Mouse (Mus musculus) heart, embryonic 14.5 days (tissue): ENCODE data around the gene Ddx6. TPM values are rescaled to one million over a fixed set of nuclear protein-coding genes. Genes with fewer than 3 reads are reported as not detected.

Experiments
- ATAC-seq: fragments of 200-750 bp; cut with Nextera tagmentation; 2 replicates; pipeline ENCODE4 v1.8.0; 2017; ENCODE audit warnings: low read depth, moderate TSS enrichment; ENCODE audit not compliant: insufficient number of reproducible peaks, insufficient read depth, low FRiP score
- H3K27ac ChIP-seq, 2 experiments: fragments of 200-500 bp in 1 of 2; fragments of 300-500 bp in 1 of 2; sonication (generic) in 1 of 2; replicated peaks in 1 of 2; 2 replicates each; pipeline ENCODE4 v1.5.1; 2012 to 2014; ENCODE audit warnings: low read depth in 2 of 2, low read length in 2 of 2, control low read depth in 1 of 2, mild to moderate bottlenecking in 1 of 2, mixed read lengths in 1 of 2; ENCODE audit not compliant: control insufficient read depth in 1 of 2, insufficient read depth in 1 of 2
- H3K27me3 ChIP-seq: fragments of 300-500 bp; sonication (generic); 2 replicates; pipeline ENCODE4 v1.6.1; 2014; ENCODE audit warnings: mild to moderate bottlenecking, low read length, control low read depth; ENCODE audit not compliant: control insufficient read depth, insufficient read depth
- H3K36me3 ChIP-seq: fragments of 300-500 bp; sonication (generic); 2 replicates; pipeline ENCODE4 v1.6.1; 2014; ENCODE audit warnings: mild to moderate bottlenecking, control low read depth, low read length, mixed read lengths; ENCODE audit not compliant: control insufficient read depth, insufficient read depth
- H3K4me1 ChIP-seq, 2 experiments: fragments of 200-500 bp in 1 of 2; fragments of 300-500 bp in 1 of 2; sonication (generic) in 1 of 2; 2 replicates each; pipeline ENCODE4 v1.6.1; 2012 to 2014; ENCODE audit warnings: low read length in 2 of 2, control low read depth in 1 of 2, mixed read lengths in 1 of 2; ENCODE audit not compliant: control insufficient read depth in 2 of 2, insufficient read depth in 2 of 2
- H3K4me2 ChIP-seq: fragments of 300-500 bp; sonication (generic); 2 replicates; pipeline ENCODE4 v1.6.1; 2014; ENCODE audit warnings: mild to moderate bottlenecking, low read length
- H3K4me3 ChIP-seq, 2 experiments: fragments of 200-500 bp in 1 of 2; fragments of 300-500 bp in 1 of 2; sonication (generic) in 1 of 2; 2 replicates each; pipeline ENCODE4 v1.5.1; 2012 to 2014; ENCODE audit warnings: low read length in 2 of 2, mild to moderate bottlenecking in 2 of 2, control low read depth in 1 of 2, low read depth in 1 of 2, moderate library complexity in 1 of 2; ENCODE audit not compliant: control insufficient read depth in 1 of 2, insufficient read depth in 1 of 2
- H3K9ac ChIP-seq: fragments of 300-500 bp; sonication (generic); 2 replicates; pipeline ENCODE4 v1.6.1; 2014; ENCODE audit warnings: mild to moderate bottlenecking, low read length
- H3K9me3 ChIP-seq: fragments of 300-500 bp; sonication (generic); 2 replicates; pipeline ENCODE4 v1.6.1; 2016; ENCODE audit warnings: low read length, control low read depth; ENCODE audit not compliant: control insufficient read depth
- WGBS: fragments of 180-500 bp; shearing (Covaris S2); extraction: QIAGEN DNeasy Blood & Tissue Kit; methylation state at CpG from one replicate; pipeline ENCODE4 v1.1.7; 2014; 5-methylcytosine and 5-hydroxymethylcytosine counted together
- polyA plus RNA-seq: library from polyadenylated mRNA; unstranded; fragments of >200 nt; fragmentation: Nextera tagmentation; extraction: Ambion mirVana; gene quantifications from 2 replicates; pipeline ENCODE4 v1.2.1, GENCODE M21; 2014

The Ddx6 gene
- polyA plus RNA-seq, 1 experiment from 2014 or later, result 14.9 TPM

- Histone ChIP-seq H3K9me3 (no peaks in the 10 kb centered on the region), H3K4me3 (no peak overlapping the region), H3K9ac (no peak overlapping the region), H3K4me2 (no peak overlapping the region), H3K27ac (no peak overlapping the region), H3K36me3 (peaks cover 31% of the 10 kb centered on the region), H3K27me3 (no peaks in the 10 kb centered on the region), H3K4me1 (0 out of 4 replicates have a peak, but pooled peaks cover 0 to 3% of the 10 kb centered on the region in 2 experiments)
- 95% methylated on average over 2 of the region's 2 CpGs for WGBS
- no peak for ATAC-seq
Measured at GRCm38 (mm10) chr9:44641616-44642015, 36.9 kb downstream of the Ddx6 start.

GRCm38 (mm10) chr9:44643103-44643502 is 38.4 kb downstream of the Ddx6 start:
- no peak overlapping the region for H3K4me2 ChIP-seq
- H3K27me3 ChIP-seq, result no peaks in the 10 kb centered on the region
- WGBS, result 92% methylated on average over 7 of the region's 7 CpGs
- ATAC-seq, result no peak
- H3K36me3 ChIP-seq, result peaks cover 16% of the 10 kb centered on the region
- 0 out of 4 replicates have a peak, but pooled peaks cover 0 to 3% of the 10 kb centered on the region in 2 experiments for H3K4me1 ChIP-seq
- no peak overlapping the region for H3K27ac ChIP-seq
- no peaks in the 10 kb centered on the region for H3K9me3 ChIP-seq
- H3K9ac ChIP-seq, result no peak overlapping the region
- no peak overlapping the region for H3K4me3 ChIP-seq

- Histone ChIP-seq H3K4me1 (0 out of 4 replicates have a peak, but pooled peaks cover 0 to 3% of the 10 kb centered on the region in 2 experiments), H3K9ac (no peak overlapping the region), H3K9me3 (no peaks in the 10 kb centered on the region), H3K4me3 (no peak overlapping the region), H3K4me2 (no peak overlapping the region), H3K36me3 (peaks cover 8% of the 10 kb centered on the region; the same call in 1 of the 2 replicates), H3K27ac (no peak overlapping the region), H3K27me3 (no peaks in the 10 kb centered on the region)
- ATAC-seq, result no peak
- WGBS, result 76% methylated on average over 2 of the region's 2 CpGs
Measured at GRCm38 (mm10) chr9:44644186-44644585, 39.5 kb downstream of the Ddx6 start.

- no peaks in the 10 kb centered on the region for H3K27me3 ChIP-seq
- H3K4me1 ChIP-seq, result 0 out of 4 replicates have a peak, but pooled peaks cover 0 to 3% of the 10 kb centered on the region in 2 experiments
- H3K9ac ChIP-seq, result no peak overlapping the region
- WGBS, result 76% methylated on average over 5 of the region's 5 CpGs
- H3K27ac ChIP-seq, result no peak overlapping the region
- no peak overlapping the region for H3K4me3 ChIP-seq
- H3K36me3 ChIP-seq, result peaks cover 4% of the 10 kb centered on the region; the same call in 1 of the 2 replicates
- no peak overlapping the region for H3K4me2 ChIP-seq
- H3K9me3 ChIP-seq, result no peaks in the 10 kb centered on the region
- ATAC-seq, result no peak
Measured at GRCm38 (mm10) chr9:44645481-44645880, 40.8 kb downstream of the Ddx6 start.

GRCm38 (mm10) chr9:44645924-44646323 is 41.2 kb downstream of the Ddx6 start:
- 46% methylated on average over 15 of the region's 15 CpGs for WGBS

GRCm38 (mm10) chr9:44646366-44646765 is 41.7 kb downstream of the Ddx6 start:
- Histone ChIP-seq H3K9ac (no peak overlapping the region), H3K4me3 (no peak overlapping the region), H3K27me3 (no peaks in the 10 kb centered on the region), H3K27ac (no peak overlapping the region), H3K4me1 (0 out of 4 replicates have a peak, but pooled peaks cover 0 to 3% of the 10 kb centered on the region in 2 experiments), H3K9me3 (no peaks in the 10 kb centered on the region), H3K4me2 (no peak overlapping the region), H3K36me3 (no peaks in the 10 kb centered on the region)
- WGBS, result 74% methylated on average over 6 of the region's 6 CpGs
- no peak for ATAC-seq

More at GRCm38 (mm10) chr9:44645924-44646323, 41.2 kb downstream of the Ddx6 start:
- no peaks in the 10 kb centered on the region for H3K27me3 ChIP-seq
- H3K4me1 ChIP-seq, result 0 out of 4 replicates have a peak, but pooled peaks cover 0 to 3% of the 10 kb centered on the region in 2 experiments
- H3K4me2 ChIP-seq, result no peak overlapping the region
- no peaks in the 10 kb centered on the region for H3K9me3 ChIP-seq
- no peak overlapping the region for H3K4me3 ChIP-seq
- H3K9ac ChIP-seq, result no peak overlapping the region
- no peak for ATAC-seq
- H3K27ac ChIP-seq, result no peak overlapping the region
- H3K36me3 ChIP-seq, result no peaks in the 10 kb centered on the region

GRCm38 (mm10) chr9:44647026-44647425 is 42.3 kb downstream of the Ddx6 start:
- H3K9ac ChIP-seq, result no peak overlapping the region
- 92% methylated on average over 8 of the region's 8 CpGs for WGBS
- no peak overlapping the region for H3K4me3 ChIP-seq
- no peaks in the 10 kb centered on the region for H3K9me3 ChIP-seq
- ATAC-seq, result no peak
- H3K27ac ChIP-seq, result no peak overlapping the region
- H3K27me3 ChIP-seq, result no peaks in the 10 kb centered on the region
- no peak overlapping the region for H3K4me2 ChIP-seq
- 0 out of 4 replicates have a peak, but pooled peaks cover 0 to 3% of the 10 kb centered on the region in 2 experiments for H3K4me1 ChIP-seq
- H3K36me3 ChIP-seq, result no peaks in the 10 kb centered on the region

- H3K36me3 ChIP-seq, result no peaks in the 10 kb centered on the region
- no peak overlapping the region for H3K27ac ChIP-seq
- 80% methylated on average over 4 of the region's 4 CpGs for WGBS
- no peak overlapping the region for H3K4me2 ChIP-seq
- H3K4me1 ChIP-seq, result 0 out of 4 replicates have a peak, but pooled peaks cover 0 to 3% of the 10 kb centered on the region in 2 experiments
- no peak overlapping the region for H3K9ac ChIP-seq
- no peaks in the 10 kb centered on the region for H3K9me3 ChIP-seq
- no peak overlapping the region for H3K4me3 ChIP-seq
- H3K27me3 ChIP-seq, result no peaks in the 10 kb centered on the region
- ATAC-seq, result no peak
Measured at GRCm38 (mm10) chr9:44647656-44648055, 43.0 kb downstream of the Ddx6 start.
